Mouse (Mus musculus): ENCODE data around the gene Taar9. TPM values are rescaled to one million over a fixed set of nuclear protein-coding genes. Genes with fewer than 3 reads are reported as not detected.
"Not testable (repeated sequence)": the region's sequence is repeated elsewhere in the genome, so short reads cannot be mapped to it uniquely, and the experiment has no call there.

The Taar9 gene
- total RNA-seq (2014; rRNA removed) (not detected in 2 replicates), polyA plus RNA-seq (2015; fragmentation: Nextera tagmentation; extraction: Ambion mirVana) (not detected in 2 replicates)

- H3K36me3 ChIP-seq (ENCODE audit: insufficient read depth); H3K9me3 ChIP-seq (ENCODE audit: low read length); H3K4me1 ChIP-seq (ENCODE audit: insufficient read depth); H3K27ac ChIP-seq (ENCODE audit: low read depth, low read length); H3K9ac ChIP-seq; H3K4me2 ChIP-seq (ENCODE audit: low read depth); H3K4me3 ChIP-seq (ENCODE audit: low read depth, low read length); ATAC-seq; H3K27me3 ChIP-seq (ENCODE audit: insufficient read depth, low read length); DNase-seq: not testable (repeated sequence)
- 81% methylated on average over 8 of the region's 8 CpGs for WGBS
Measured at GRCm38 (mm10) chr10:24109434-24109833, at the start of gene Taar9. Gene Taar9, minus strand, starts transcription at chr10:24109534.

GRCm38 (mm10) chr10:24158470-24159254 is 49.3 kb upstream of the Taar9 start:
- H3K27ac ChIP-seq (ENCODE audit: low read depth, low read length), result no peak overlapping the region
- no peak overlapping the region for H3K4me2 ChIP-seq (ENCODE audit: low read depth)
- H3K4me3 ChIP-seq (ENCODE audit: low read depth, low read length), result no peak overlapping the region
- H3K36me3 ChIP-seq (ENCODE audit: insufficient read depth), result peaks cover 45% of the 10 kb centered on the region
- H3K9ac ChIP-seq, result no peak overlapping the region
- ATAC-seq (peak; percentile 42), DNase-seq (no peak)
- H3K4me1 ChIP-seq (ENCODE audit: insufficient read depth), result no peaks in the 10 kb centered on the region
- no peak for TF ChIP-seq CTCF (IDR thresholded peaks at IDR 0.05; ENCODE audit: low read depth)
- no peaks in the 10 kb centered on the region for H3K9me3 ChIP-seq (ENCODE audit: low read length)
- 86% methylated on average over 12 of the region's 12 CpGs for WGBS
- H3K27me3 ChIP-seq (ENCODE audit: insufficient read depth, low read length), result no peaks in the 10 kb centered on the region

- ATAC-seq (no peak), DNase-seq (no peak)
- H3K9ac ChIP-seq, result peak overlapping the region; percentile 90
- H3K4me1 ChIP-seq (ENCODE audit: insufficient read depth), result peaks cover 13% of the 10 kb centered on the region
- peak overlapping the region; percentile 83 for H3K4me3 ChIP-seq (ENCODE audit: low read depth, low read length)
- H3K36me3 ChIP-seq (ENCODE audit: insufficient read depth), result peaks cover 9% of the 10 kb centered on the region
- TF ChIP-seq CTCF (IDR thresholded peaks at IDR 0.05; ENCODE audit: low read depth), result no peak
- H3K4me2 ChIP-seq (ENCODE audit: low read depth), result peak overlapping the region; percentile 58
- H3K27me3 ChIP-seq (ENCODE audit: insufficient read depth, low read length), result no peaks in the 10 kb centered on the region
- no peak overlapping the region for H3K27ac ChIP-seq (ENCODE audit: low read depth, low read length)
- 45% methylated on average over 7 of the region's 7 CpGs for WGBS
- H3K9me3 ChIP-seq (ENCODE audit: low read length), result no peaks in the 10 kb centered on the region
Measured at GRCm38 (mm10) chr10:24150086-24150485, 40.8 kb upstream of the Taar9 start.

GRCm38 (mm10) chr10:24149135-24149781 is 39.9 kb upstream of the Taar9 start, which contains the start of gene Stx7:
Gene Stx7, plus strand, starts transcription at chr10:24149302.
- H3K4me2 ChIP-seq (ENCODE audit: low read depth), result peak within 1 kb of the TSS; percentile 58
- ATAC-seq (peak; percentile 99), DNase-seq (peak; percentile 96)
- peak within 1 kb of the TSS; percentile 83 for H3K4me3 ChIP-seq (ENCODE audit: low read depth, low read length)
- peak within 1 kb of the TSS; percentile 69 for H3K27ac ChIP-seq (ENCODE audit: low read depth, low read length)
- H3K9me3 ChIP-seq (ENCODE audit: low read length), result no peaks in the 10 kb centered on the region
- H3K4me1 ChIP-seq (ENCODE audit: insufficient read depth), result peaks cover 13% of the 10 kb centered on the region
- no peaks in the 10 kb centered on the region for H3K27me3 ChIP-seq (ENCODE audit: insufficient read depth, low read length)
- no peak for TF ChIP-seq CTCF (IDR thresholded peaks at IDR 0.05; ENCODE audit: low read depth)
- WGBS, result 1% methylated on average over 40 of the region's 45 CpGs
- peaks cover 4% of the 10 kb centered on the region; the same call in 1 of the 2 replicates for H3K36me3 ChIP-seq (ENCODE audit: insufficient read depth)
- peak within 1 kb of the TSS; percentile 90 for H3K9ac ChIP-seq

GRCm38 (mm10) chr10:24142735-24143134 is 33.4 kb upstream of the Taar9 start:
- H3K9me3 ChIP-seq (ENCODE audit: low read length), result no peaks in the 10 kb centered on the region
- no peaks in the 10 kb centered on the region for H3K36me3 ChIP-seq (ENCODE audit: insufficient read depth)
- no peak overlapping the region for H3K9ac ChIP-seq
- H3K4me1 ChIP-seq (ENCODE audit: insufficient read depth), result no peaks in the 10 kb centered on the region
- DNase-seq (no peak), ATAC-seq (no peak)
- H3K27me3 ChIP-seq (ENCODE audit: insufficient read depth, low read length), result no peaks in the 10 kb centered on the region
- no peak overlapping the region for H3K4me3 ChIP-seq (ENCODE audit: low read depth, low read length)
- H3K4me2 ChIP-seq (ENCODE audit: low read depth), result no peak overlapping the region
- 83% methylated on average over 3 of the region's 3 CpGs for WGBS
- TF ChIP-seq CTCF (IDR thresholded peaks at IDR 0.05; ENCODE audit: low read depth), result no peak
- H3K27ac ChIP-seq (ENCODE audit: low read depth, low read length), result no peak overlapping the region

- no peaks in the 10 kb centered on the region for H3K4me1 ChIP-seq (ENCODE audit: insufficient read depth)
- H3K27ac ChIP-seq (ENCODE audit: low read depth, low read length), result no peak overlapping the region
- no peaks in the 10 kb centered on the region for H3K36me3 ChIP-seq (ENCODE audit: insufficient read depth)
- H3K27me3 ChIP-seq (ENCODE audit: insufficient read depth, low read length), result no peaks in the 10 kb centered on the region
- WGBS, result 84% methylated on average over 2 of the region's 2 CpGs
- DNase-seq (no peak), ATAC-seq (no peak)
- no peak overlapping the region for H3K4me2 ChIP-seq (ENCODE audit: low read depth)
- no peak overlapping the region for H3K4me3 ChIP-seq (ENCODE audit: low read depth, low read length)
- no peak for TF ChIP-seq CTCF (IDR thresholded peaks at IDR 0.05; ENCODE audit: low read depth)
- no peaks in the 10 kb centered on the region for H3K9me3 ChIP-seq (ENCODE audit: low read length)
- no peak overlapping the region for H3K9ac ChIP-seq
Measured at GRCm38 (mm10) chr10:24138623-24139261, 29.4 kb upstream of the Taar9 start.

Measured in forebrain, postnatal 0 days (tissue).